Mouse (Mus musculus) embryonic facial prominence, embryonic 11.5 days (tissue): ENCODE data around the gene S100b. TPM values are rescaled to one million over a fixed set of nuclear protein-coding genes. Genes with fewer than 3 reads are reported as not detected.

Experiments
- ATAC-seq: fragments of 200-750 bp; cut with Nextera tagmentation; replicated peaks from 2 replicates; pipeline ENCODE4 v1.8.0; 2017; ENCODE audit warnings: low read depth; ENCODE audit not compliant: insufficient number of reproducible peaks, low FRiP score, low TSS enrichment
- DNase-seq: peaks from one replicate; pipeline ENCODE4 v3.0.0-alpha.2; 2015; ENCODE audit warnings: low spot score
- H3K27ac ChIP-seq: fragments of 300-500 bp; sonication (generic); replicated peaks from 2 replicates; pipeline ENCODE4 v1.5.1; 2014; ENCODE audit warnings: mild to moderate bottlenecking, low read depth, low read length, control low read depth
- H3K27me3 ChIP-seq: fragments of 300-500 bp; sonication (generic); 2 replicates; pipeline ENCODE4 v1.6.1; 2014; ENCODE audit warnings: mild to moderate bottlenecking, low read length, moderate library complexity, mixed read lengths; ENCODE audit not compliant: control insufficient read depth, insufficient read depth
- H3K36me3 ChIP-seq: fragments of 300-500 bp; sonication (generic); replicated peaks from 2 replicates; pipeline ENCODE4 v1.6.1; 2014; ENCODE audit warnings: low read depth, mild to moderate bottlenecking, low read length, moderate library complexity, mixed read lengths; ENCODE audit not compliant: control insufficient read depth, insufficient read depth
- H3K4me1 ChIP-seq: fragments of 300-500 bp; sonication (generic); 2 replicates; pipeline ENCODE4 v1.6.1; 2014; ENCODE audit warnings: low read length, mixed read lengths; ENCODE audit not compliant: control insufficient read depth, insufficient read depth
- H3K4me2 ChIP-seq: fragments of 300-500 bp; sonication (generic); 2 replicates; pipeline ENCODE4 v1.6.1; 2014; ENCODE audit warnings: low read depth, mild to moderate bottlenecking, control low read depth, low read length, moderate library complexity
- H3K4me3 ChIP-seq: fragments of 300-500 bp; sonication (generic); 2 replicates; pipeline ENCODE4 v1.5.1; 2014; ENCODE audit warnings: low read depth, low read length, control low read depth
- H3K9ac ChIP-seq: fragments of 300-500 bp; sonication (generic); replicated peaks from 2 replicates; pipeline ENCODE4 v1.6.1; 2014; ENCODE audit warnings: mild to moderate bottlenecking, control low read depth, low read length
- H3K9me3 ChIP-seq: fragments of 300-500 bp; sonication (generic); replicated peaks from 2 replicates; pipeline ENCODE4 v1.6.1; 2016; ENCODE audit warnings: mild to moderate bottlenecking, low read length, inconsistent platforms, mixed read lengths; ENCODE audit not compliant: control insufficient read depth
- WGBS: fragments of 180-500 bp; shearing (Covaris S2); extraction: QIAGEN DNeasy Blood & Tissue Kit; methylation state at CpG from one replicate; pipeline ENCODE4 v1.1.7; 2014; 5-methylcytosine and 5-hydroxymethylcytosine counted together
- polyA plus RNA-seq: library from polyadenylated mRNA; unstranded; fragments of >200 nt; fragmentation: Nextera tagmentation; extraction: Ambion mirVana; gene quantifications from 2 replicates; pipeline ENCODE4 v1.2.1, GENCODE M21; 2014

Gene S100b
- polyA plus RNA-seq: 0.14 and 0.32 TPM in 2 replicates

DNA sequence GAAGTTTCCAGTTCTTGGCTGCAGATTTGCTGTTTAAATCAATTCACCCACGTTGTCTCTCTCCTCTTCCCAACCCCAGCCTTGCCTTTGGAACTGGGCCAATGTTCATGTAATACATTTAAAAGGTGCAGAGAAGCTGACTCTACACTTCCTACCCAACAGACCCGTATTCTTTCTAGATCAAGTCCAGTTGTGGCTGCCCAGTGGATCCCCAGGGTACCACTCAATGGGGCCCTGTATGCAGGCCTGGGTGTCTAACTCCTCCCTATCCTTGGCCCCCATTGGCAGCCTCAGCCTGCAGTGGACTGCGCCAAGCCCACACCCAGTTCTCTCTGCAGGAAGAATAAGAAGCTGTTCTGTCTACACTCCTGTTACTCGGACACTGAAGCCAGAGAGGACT lies at the start of gene S100b:
TSS of gene S100b (plus strand) at position 318 of the 400 bp plus-strand sequence.
- H3K4me3 ChIP-seq: no peak within 1 kb of the TSS
- ATAC-seq (no peak), DNase-seq (no peak)
- H3K27ac ChIP-seq: no peak within 1 kb of the TSS
- no peaks in the 10 kb centered on the region for H3K27me3 ChIP-seq
- no peak within 1 kb of the TSS for H3K4me2 ChIP-seq
- H3K36me3 ChIP-seq: no peaks in the 10 kb centered on the region
- no peaks in the 10 kb centered on the region for H3K9me3 ChIP-seq
- H3K9ac ChIP-seq: no peak within 1 kb of the TSS
- H3K4me1 ChIP-seq: no peaks in the 10 kb centered on the region
- 59% methylated on average over 4 of the region's 4 CpGs for WGBS

GRCm38 (mm10) chr10:76207262-76207796 lies 46.3 kb upstream of the S100b start:
- H3K9ac ChIP-seq: no peak overlapping the region
- no peak for ATAC-seq
- 89% methylated on average over 13 of the region's 13 CpGs for whole genome bisulfite sequencing
- H3K4me3 ChIP-seq: no peak overlapping the region
- no peak for DNase-seq
- H3K27ac ChIP-seq: no peak overlapping the region
- H3K36me3 ChIP-seq: peaks cover 3% of the 10 kb centered on the region; the same call in 1 of the 2 replicates
- no peaks in the 10 kb centered on the region for H3K4me1 ChIP-seq
- H3K9me3 ChIP-seq: no peaks in the 10 kb centered on the region
- H3K4me2 ChIP-seq: no peak overlapping the region
- no peaks in the 10 kb centered on the region for H3K27me3 ChIP-seq

- peaks cover 3% of the 10 kb centered on the region; the same call in 1 of the 2 replicates for H3K36me3 ChIP-seq
- 92% methylated on average over 8 of the region's 8 CpGs for WGBS
Measured at GRCm38 (mm10) chr10:76209241-76209640, 44.4 kb upstream of the S100b start.

DNA sequence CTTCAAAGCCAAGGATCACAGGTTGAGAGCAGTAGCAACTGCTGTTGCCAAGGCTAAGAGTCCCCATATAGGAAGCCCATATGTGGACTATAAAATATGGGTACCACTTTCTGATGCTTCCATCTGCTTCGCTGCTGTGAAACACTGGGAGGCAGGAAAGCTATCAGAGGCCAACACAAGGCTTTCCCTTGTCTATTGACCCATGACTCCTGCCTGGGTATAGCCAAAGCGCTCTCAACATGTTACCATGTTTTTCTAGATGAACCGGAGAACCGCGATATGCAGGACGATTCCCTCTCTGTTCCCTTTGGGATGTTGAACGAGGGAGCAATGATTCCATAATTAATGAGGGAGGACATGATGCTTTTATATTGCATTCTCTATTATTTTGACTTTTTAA lies 42.8 kb upstream of the S100b start:
- ATAC-seq (no peak), DNase-seq (no peak)
- H3K9ac ChIP-seq: no peak overlapping the region
- peaks cover 8% of the 10 kb centered on the region for H3K36me3 ChIP-seq
- no peak overlapping the region for H3K4me3 ChIP-seq
- H3K4me1 ChIP-seq: no peaks in the 10 kb centered on the region
- 96% methylated on average over 7 of the region's 7 CpGs for WGBS
- no peaks in the 10 kb centered on the region for H3K27me3 ChIP-seq
- H3K9me3 ChIP-seq: no peaks in the 10 kb centered on the region
- no peak overlapping the region for H3K27ac ChIP-seq
- no peak overlapping the region for H3K4me2 ChIP-seq

More at GRCm38 (mm10) chr10:76209241-76209640, 44.4 kb upstream of the S100b start:
- no peaks in the 10 kb centered on the region for H3K9me3 ChIP-seq
- no peak for DNase-seq
- no peak overlapping the region for H3K27ac ChIP-seq
- H3K9ac ChIP-seq: no peak overlapping the region
- no peak overlapping the region for H3K4me2 ChIP-seq
- no peaks in the 10 kb centered on the region for H3K4me1 ChIP-seq
- ATAC-seq: no peak
- H3K27me3 ChIP-seq: no peaks in the 10 kb centered on the region
- no peak overlapping the region for H3K4me3 ChIP-seq

- 91% methylated on average over 6 of the region's 6 CpGs for WGBS
- Histone ChIP-seq H3K4me3 (no peak overlapping the region), H3K27me3 (no peaks in the 10 kb centered on the region), H3K4me1 (no peaks in the 10 kb centered on the region), H3K9me3 (no peaks in the 10 kb centered on the region), H3K27ac (no peak overlapping the region), H3K4me2 (no peak overlapping the region), H3K9ac (no peak overlapping the region), H3K36me3 (peaks cover 15% of the 10 kb centered on the region)
- ATAC-seq: no peak
- DNase-seq: no peak
Measured at GRCm38 (mm10) chr10:76212121-76212520, 41.5 kb upstream of the S100b start.

DNA sequence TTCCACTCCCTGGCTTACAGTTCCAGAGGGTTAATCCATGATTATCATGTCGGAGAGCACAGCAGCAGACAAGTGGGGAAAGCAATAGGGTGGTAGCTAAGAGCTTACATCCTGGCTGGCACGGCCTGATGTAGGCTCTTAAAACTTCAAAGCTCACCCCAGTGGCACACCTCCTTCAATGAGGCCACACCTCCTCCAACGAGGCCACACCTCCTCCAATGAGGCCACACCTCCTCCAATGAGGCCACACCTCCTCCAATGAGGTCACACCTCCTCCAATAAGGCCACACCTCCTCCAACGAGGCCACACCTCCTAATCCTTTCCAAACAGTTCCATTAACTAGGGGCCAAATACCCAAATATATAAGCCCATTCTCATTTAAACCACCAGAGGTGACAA lies 39.5 kb upstream of the S100b start:
- Histone ChIP-seq H3K9ac (no peak overlapping the region), H3K4me1 (no peaks in the 10 kb centered on the region), H3K4me2 (no peak overlapping the region), H3K36me3 (peaks cover 12% of the 10 kb centered on the region), H3K9me3 (no peaks in the 10 kb centered on the region), H3K27me3 (no peaks in the 10 kb centered on the region), H3K27ac (no peak overlapping the region), H3K4me3 (no peak overlapping the region)
- ATAC-seq: no peak
- WGBS: 89% methylated on average over 4 of the region's 4 CpGs
- no peak for DNase-seq

DNA sequence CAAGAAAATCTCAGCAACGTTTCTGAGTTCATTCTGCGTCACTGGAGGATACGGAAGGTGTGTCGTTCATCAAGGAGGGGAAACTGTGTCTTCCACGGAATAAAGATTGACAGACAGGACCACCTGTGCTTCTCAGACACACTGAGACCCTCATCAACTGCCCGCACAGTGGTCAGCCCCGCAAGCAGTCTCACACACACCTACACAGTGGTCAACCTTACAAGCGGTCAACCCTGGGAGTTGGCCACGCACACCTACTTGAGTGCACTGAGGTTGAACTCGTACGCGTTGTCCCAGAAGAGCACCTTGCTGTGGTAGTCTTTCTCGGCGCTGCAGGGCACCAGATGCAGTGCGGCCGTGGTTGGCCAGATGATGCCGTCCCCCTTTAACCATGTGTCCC lies 36.6 kb upstream of the S100b start:
- no peak overlapping the region for H3K4me2 ChIP-seq
- no peaks in the 10 kb centered on the region for H3K9me3 ChIP-seq
- no peak overlapping the region for H3K27ac ChIP-seq
- no peak for DNase-seq
- ATAC-seq: no peak
- no peaks in the 10 kb centered on the region for H3K4me1 ChIP-seq
- H3K9ac ChIP-seq: no peak overlapping the region
- no peaks in the 10 kb centered on the region for H3K27me3 ChIP-seq
- WGBS: 97% methylated on average over 17 of the region's 17 CpGs
- peaks cover 15% of the 10 kb centered on the region for H3K36me3 ChIP-seq
- H3K4me3 ChIP-seq: no peak overlapping the region

DNA sequence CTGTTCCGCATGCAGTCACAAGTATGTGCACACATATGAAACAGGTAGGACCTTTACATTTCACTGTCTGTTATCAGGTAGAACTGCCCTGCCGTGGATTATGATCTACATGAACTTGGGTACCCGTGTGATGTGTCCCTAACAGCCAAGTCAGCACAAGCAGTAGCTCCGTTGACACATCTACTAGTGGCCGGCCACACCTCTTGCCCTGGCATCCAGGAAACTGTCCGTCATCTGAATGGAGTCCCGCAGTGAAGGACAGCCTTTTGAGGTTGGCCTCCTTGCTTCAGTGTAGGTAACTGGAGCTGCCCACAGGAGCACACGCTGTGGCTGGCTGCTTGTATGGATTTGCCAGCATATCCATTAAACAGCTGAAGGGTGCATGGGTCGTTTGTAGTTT lies 35.4 kb upstream of the S100b start:
- no peak for DNase-seq

More for the DNA sequence above, 35.4 kb upstream of the S100b start:
- no peak for ATAC-seq
- Histone ChIP-seq H3K4me3 (no peak overlapping the region), H3K9ac (no peak overlapping the region), H3K4me1 (no peaks in the 10 kb centered on the region), H3K27ac (no peak overlapping the region), H3K36me3 (peaks cover 18% of the 10 kb centered on the region), H3K27me3 (no peaks in the 10 kb centered on the region), H3K4me2 (no peak overlapping the region), H3K9me3 (no peaks in the 10 kb centered on the region)
- 81% methylated on average over 9 of the region's 9 CpGs for WGBS
